Mouse (Mus musculus) brown adipose tissue, adult 24 weeks (tissue): ENCODE measurements around the gene Cdk15. TPM values are rescaled to one million over a fixed set of nuclear protein-coding genes. Genes with fewer than 3 reads are reported as not detected.

ENCODE experiments used
- H3K27ac ChIP-seq: fragments of 200-500 bp; replicated peaks from 2 replicates; pipeline ENCODE4 v1.5.1; 2012; ENCODE audit warnings: low read depth, mild to moderate bottlenecking, low read length
- H3K4me1 ChIP-seq: fragments of 200-500 bp; 2 replicates; pipeline ENCODE4 v1.6.1; 2012; ENCODE audit warnings: low read length, mixed read lengths; ENCODE audit not compliant: control insufficient read depth, insufficient read depth, insufficient read length
- H3K4me3 ChIP-seq: fragments of 200-500 bp; 2 replicates; pipeline ENCODE4 v1.5.1; 2012; ENCODE audit warnings: low read depth, mild to moderate bottlenecking, low read length, moderate library complexity; ENCODE audit not compliant: insufficient read depth
- polyA plus RNA-seq: library from polyadenylated mRNA; stranded (reverse); fragments of >200 nt; gene quantifications from 2 replicates; pipeline ENCODE4 v1.2.4, GENCODE M21; 2012; ENCODE audit not compliant: missing spikeins, insufficient read depth, insufficient read length

Cdk15 gene
- polyA plus RNA-seq: not detected in 2 replicates

DNA sequence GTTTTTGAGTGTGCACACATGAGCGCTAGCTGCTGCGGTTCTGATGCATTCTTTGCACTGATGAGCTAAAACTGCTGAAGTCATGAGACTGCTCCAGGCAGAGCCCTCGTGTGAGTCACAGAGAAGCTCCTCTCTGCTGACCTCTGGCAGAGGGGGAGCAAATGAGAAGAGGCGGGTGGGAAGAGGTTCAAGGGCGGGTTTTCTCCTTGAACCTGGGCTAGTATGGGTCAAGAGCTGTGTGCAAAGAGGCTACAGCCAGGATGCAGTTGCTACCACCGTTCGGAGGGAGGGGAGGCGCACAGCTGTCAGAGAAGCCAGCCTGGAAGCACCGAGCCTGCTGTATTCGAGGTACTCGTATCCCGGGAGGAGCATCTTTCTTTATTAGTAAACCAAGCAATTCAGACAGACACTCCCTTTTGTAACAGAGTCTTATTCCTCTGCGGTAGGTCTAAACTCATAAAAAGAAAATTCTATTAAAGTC, at the start of gene Cdk15:
Cdk15 (plus strand) TSS at position 156 of the 481 bp plus-strand sequence.
- H3K27ac ChIP-seq: no peak within 1 kb of the TSS
- no peaks in the 10 kb centered on the region for H3K4me1 ChIP-seq
- no peak within 1 kb of the TSS for H3K4me3 ChIP-seq

DNA sequence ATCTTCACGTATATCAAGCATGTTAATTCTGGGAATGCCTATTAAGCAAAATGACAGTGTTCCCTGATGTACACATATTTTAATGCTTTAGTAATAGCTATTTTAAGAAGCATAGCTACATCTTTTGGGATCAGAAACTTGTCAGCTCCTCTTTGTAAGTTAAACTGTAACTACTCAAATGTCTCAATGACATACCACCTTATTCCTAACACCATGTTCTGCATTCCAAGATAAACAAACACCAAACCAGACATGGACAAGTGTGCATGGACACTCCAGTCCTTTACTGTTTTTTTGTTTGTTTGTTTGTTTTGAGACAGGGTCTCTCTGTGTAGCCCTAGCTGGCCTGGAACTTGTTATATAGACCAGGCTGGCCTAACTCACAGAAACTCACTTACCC, 48.4 kb upstream of the Cdk15 start:
- no peaks in the 10 kb centered on the region for H3K4me1 ChIP-seq
- no peak overlapping the region for H3K4me3 ChIP-seq
- no peak overlapping the region for H3K27ac ChIP-seq

DNA sequence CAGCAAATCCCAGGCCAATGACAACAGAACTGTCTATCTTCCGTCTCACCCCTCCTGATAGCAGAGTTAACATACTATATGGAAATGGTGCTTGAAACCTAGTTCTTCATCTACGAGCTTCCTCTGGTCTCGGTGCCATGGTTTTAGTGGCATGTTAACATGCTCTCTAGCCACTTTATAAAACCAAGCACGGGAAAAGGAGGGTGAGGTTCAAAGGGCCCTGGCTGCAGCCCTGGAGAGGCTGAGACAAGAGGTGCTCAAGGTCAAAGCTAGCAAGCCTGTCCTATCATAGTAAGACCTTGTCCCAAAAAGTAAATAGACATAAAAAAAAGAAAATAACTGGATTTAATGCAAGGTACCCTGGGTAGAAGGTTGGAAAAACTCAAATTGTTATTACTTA, 45.1 kb upstream of the Cdk15 start:
- H3K4me3 ChIP-seq: no peak overlapping the region
- no peak overlapping the region for H3K27ac ChIP-seq
- H3K4me1 ChIP-seq: no peaks in the 10 kb centered on the region

DNA sequence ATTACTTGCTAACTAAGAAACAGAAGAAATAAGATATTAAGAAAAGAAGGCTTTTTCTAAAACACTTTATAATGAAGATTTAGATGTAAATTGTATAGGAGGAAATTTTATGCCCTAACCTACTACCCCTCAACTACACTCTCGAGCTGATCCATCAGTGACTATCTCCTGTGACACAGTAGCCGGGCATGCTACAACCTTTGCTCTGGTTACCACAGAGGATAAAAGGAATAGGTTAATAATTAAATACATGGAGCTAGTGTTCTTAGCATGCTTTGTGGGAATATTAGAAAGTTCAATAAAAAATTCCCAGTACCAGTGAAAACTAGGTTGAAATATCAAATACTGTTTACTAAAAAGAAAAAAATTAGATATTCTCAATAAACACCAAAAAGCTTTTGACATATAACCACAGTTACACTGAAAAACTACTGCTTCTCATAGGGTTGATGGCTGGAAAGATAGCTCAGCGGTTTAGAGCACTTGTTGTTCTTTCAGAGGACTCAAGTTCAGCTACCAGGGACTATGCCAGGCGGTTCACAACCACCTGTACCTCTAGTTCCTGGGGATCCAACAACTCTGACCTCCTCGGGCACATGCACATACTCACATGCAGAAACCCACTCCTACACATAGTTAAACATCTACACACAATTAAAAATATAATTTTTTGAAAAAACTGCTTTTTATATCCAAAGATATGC, 44.5 kb upstream of the Cdk15 start:
- Histone ChIP-seq H3K4me1 (no peaks in the 10 kb centered on the region), H3K27ac (no peak overlapping the region), H3K4me3 (no peak overlapping the region)

DNA sequence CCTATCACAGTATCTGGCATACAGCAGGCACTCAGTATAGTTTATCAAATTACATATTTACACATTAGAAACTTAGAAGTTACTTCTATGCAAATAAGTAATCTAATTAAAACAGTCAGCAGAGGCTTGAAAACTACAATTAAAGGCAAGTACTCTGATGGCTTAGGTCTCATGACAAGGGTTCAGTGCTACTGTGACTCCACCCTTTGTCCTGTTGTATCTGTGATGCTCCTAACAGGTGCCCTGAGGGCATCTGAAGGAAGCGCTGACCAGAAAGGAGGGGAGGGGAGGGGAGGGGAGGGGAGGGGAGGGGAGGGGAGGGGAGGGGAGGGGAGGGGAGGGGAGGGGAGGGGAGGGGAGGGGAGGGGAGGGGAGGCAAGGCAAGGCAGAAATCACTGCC, 43.8 kb upstream of the Cdk15 start:
- Histone ChIP-seq H3K4me3 (no peak overlapping the region), H3K4me1 (no peaks in the 10 kb centered on the region), H3K27ac (no peak overlapping the region)

DNA sequence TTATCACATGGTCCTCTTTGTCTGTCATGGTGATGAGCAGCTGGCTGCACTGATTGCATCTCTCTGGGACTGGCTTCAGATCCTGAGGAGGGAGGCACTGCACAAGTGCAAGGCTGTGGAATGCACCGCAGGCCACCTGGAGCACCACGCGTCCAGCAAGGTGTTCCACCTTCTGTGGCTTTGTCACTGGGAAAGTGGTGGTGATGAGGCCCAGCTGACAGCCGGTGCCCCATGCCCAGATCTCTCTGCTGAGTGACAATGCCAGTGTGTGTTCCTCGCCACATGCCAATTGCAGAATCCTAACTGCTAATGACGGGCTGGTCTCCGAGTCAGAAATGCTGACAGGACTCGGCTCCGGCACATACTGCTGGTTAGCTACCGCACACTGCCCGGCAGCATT, 41.3 kb upstream of the Cdk15 start:
- Histone ChIP-seq H3K27ac (no peak overlapping the region), H3K4me1 (no peaks in the 10 kb centered on the region), H3K4me3 (no peak overlapping the region)

DNA sequence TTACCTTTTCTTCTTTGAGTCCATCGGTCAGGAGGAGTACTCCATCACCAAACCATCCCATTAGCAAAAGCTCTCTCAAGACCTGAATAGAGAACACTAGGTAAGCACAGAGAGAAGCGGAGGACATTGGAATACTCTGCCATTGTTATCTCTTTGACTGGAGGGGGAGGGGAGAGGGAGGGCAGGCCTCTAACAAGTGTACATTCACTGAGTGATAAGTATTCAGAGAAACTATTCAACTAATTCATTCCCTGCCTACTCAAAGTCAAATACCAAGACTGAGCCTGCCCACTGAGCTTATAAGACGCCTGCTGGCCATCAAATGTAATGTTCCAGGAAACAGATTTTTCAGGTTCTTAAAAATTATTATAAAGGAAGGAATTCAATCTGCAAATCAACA, 36.3 kb upstream of the Cdk15 start:
- no peak overlapping the region for H3K27ac ChIP-seq
- H3K4me3 ChIP-seq: no peak overlapping the region
- H3K4me1 ChIP-seq: peaks cover 5% of the 10 kb centered on the region; the same call in 1 of the 2 replicates

DNA sequence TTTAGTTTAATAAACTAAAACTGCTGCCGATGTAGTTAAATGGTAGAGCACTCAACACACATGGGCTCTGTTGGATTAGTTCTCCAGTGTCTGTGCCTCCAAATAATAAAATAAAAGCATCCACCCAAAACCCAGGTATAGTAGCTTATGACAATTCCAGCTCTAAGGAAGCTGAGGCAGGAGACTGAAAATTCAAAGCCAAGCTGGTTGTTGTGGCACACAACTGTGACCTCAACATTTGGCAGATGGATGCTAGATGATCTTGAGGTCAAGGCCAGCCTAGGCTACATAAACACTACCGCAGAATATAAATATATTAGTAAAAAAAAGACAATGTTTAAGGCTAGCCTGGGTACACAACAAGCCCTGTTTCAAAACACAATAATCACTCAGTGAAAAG, 35.1 kb upstream of the Cdk15 start:
- H3K27ac ChIP-seq: no peak overlapping the region
- H3K4me1 ChIP-seq: peaks cover 5% of the 10 kb centered on the region; the same call in 1 of the 2 replicates
- H3K4me3 ChIP-seq: no peak overlapping the region

DNA sequence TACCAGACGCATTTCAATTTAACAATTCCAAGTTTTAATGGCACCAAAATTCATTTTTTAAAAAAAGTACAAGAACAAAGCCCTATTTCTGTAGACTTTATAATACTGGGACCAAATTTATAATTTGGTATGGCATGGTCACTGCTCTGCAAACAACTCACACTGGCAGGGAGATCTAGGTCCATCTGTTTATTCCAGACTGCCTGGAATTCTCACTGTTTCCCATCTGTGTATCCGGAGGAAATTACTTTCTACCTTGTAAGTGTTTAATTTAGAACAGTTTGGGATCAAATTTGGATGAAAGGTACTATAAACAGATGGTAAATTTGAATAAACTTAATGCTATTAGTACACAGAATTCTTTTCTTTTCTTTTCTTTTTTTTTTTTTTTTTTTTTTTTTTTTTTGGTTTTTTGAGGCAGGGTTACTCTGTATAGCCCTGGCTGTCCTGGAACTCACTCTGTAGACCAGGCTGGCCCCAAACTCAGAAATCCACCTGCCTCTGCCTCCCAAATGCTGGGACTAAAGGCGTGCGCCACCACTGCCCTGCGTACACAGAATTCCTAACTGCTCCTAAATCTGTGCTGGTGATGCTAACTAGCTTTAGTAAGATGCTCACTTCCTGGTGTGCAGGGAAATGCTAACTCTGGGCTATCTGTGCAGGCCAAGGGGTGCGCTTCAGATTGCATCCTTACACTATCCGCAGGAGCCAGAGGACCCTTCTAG, 34.4 kb upstream of the Cdk15 start:
- Histone ChIP-seq H3K27ac (peak overlapping the region; percentile 43; the same call in 1 of the 2 replicates), H3K4me3 (no peak overlapping the region), H3K4me1 (peaks cover 5% of the 10 kb centered on the region; the same call in 1 of the 2 replicates)

DNA sequence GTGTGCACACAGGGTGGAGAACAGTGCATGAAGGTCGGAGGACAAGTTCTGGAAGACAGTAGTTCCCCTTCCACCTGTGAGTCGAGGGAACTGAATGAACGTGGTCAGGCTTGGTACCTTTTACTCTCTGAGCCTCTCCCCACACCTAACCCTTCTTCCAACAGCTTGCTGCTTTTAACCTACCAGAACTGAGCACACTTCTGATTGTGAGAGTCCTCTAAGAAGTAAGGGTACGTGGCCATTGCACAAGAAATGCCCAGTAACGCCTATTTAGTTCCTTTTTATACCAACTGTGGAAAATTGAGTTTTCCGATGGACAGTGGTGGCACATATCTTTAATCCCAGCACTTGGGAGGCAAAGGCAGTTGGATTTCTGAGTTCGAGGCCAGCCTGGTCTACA, 28.2 kb upstream of the Cdk15 start:
- Histone ChIP-seq H3K4me1 (no peaks in the 10 kb centered on the region), H3K4me3 (no peak overlapping the region), H3K27ac (no peak overlapping the region)

DNA sequence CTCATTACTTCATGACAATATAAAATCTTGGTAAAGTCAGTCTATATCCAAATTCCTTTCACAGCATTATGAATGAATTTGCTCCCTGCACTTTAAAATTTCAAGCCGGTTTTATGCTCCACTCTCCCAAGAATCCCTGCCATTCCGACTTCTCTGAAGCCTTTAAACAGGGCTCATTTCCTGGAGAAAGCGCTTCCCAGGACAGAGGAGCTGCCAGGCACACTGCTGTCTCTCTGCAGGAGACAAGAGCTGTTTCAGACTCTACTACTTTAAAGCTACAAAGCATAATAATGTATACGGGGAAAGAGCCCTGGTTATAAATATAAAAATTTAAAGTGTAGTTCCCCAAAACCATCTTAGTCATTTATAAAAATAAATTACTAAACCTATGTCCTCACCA, 27.5 kb upstream of the Cdk15 start:
- no peak overlapping the region for H3K4me3 ChIP-seq
- no peaks in the 10 kb centered on the region for H3K4me1 ChIP-seq
- H3K27ac ChIP-seq: no peak overlapping the region

DNA sequence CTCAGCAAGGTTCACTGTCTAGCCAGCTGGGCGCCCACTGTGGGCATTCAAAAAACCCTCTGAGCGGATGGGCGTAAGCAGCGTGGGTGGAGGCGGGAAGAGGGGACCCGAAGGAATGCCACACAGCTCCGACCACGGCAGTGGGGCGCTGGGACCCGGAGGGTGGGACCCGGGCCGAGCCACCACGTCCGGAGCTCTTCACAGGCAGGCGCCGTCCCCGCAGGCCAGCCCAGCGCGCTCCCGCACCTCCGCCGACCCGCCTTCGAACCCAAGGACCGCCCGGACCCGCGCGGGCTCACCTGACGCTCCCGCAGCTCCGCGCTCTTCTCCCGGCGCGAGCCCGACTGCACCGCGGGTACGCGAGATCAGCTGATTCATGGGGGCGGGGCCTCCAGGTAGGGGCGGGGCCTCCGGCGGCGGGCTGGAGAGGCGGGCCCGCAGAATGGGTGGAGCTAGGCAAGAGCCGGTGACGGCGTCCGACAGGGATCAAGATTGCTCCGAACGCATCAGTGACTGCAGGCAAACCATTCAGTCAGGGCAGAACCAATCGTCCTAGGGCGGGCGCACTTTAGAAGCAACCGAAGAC, 19.8 kb upstream of the Cdk15 start, which contains the start of gene Als2:
Als2 (minus strand) TSS at position 376 of the 586 bp plus-strand sequence.
- Histone ChIP-seq H3K4me1 (no peaks in the 10 kb centered on the region), H3K27ac (peak within 1 kb of the TSS; percentile 56), H3K4me3 (peak within 1 kb of the TSS; percentile 86)

DNA sequence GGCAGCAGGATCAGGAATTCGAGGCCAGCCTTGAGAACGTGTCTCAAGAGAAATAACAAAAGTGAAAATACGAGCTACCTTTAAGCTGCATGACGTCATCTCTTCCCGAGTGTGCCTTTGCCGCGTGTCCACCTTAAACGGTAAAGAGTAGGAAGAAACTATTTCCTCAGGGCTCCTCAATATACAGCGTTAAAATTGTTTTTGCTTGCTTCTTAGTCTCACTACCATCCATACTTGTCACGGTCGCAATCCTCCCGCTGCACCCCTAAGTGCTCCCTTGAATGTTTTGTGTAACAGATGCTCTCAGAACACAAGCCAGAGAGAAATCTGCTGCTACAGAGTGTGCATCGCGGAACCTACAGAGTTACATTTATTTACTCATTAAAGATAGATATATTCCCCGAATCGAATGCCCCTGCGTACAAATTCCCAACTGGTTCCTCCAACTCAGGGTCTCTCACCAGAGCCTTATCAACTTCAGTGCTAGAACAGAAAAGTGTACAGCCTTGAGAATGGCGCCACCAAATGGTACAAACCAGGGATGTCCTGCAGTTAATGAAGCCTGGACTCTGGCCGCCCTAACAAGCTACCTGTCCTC, 19.0 kb upstream of the Cdk15 start:
- Histone ChIP-seq H3K4me3 (peak overlapping the region; percentile 73), H3K4me1 (no peaks in the 10 kb centered on the region), H3K27ac (peak overlapping the region; percentile 56)

DNA sequence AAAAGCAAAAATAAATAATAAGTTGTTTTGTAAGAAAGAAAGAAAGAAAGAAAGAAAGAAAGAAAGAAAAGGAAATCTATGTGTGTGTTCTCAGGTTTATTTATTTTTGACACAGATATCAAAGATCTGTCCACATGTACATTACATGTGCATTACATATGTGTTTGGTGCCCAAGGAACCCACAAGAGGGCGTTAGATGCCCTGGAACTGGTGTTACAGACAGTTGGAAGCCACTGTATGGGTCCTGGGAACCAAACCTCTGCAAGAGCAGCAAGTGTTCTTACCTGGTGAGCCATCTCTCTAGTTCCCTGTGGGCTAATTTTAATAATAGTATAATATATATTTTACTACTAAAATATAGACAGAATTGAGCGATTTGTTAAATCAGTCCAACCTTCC, 12.9 kb upstream of the Cdk15 start:
- Histone ChIP-seq H3K4me3 (no peak overlapping the region), H3K27ac (no peak overlapping the region), H3K4me1 (no peaks in the 10 kb centered on the region)

DNA sequence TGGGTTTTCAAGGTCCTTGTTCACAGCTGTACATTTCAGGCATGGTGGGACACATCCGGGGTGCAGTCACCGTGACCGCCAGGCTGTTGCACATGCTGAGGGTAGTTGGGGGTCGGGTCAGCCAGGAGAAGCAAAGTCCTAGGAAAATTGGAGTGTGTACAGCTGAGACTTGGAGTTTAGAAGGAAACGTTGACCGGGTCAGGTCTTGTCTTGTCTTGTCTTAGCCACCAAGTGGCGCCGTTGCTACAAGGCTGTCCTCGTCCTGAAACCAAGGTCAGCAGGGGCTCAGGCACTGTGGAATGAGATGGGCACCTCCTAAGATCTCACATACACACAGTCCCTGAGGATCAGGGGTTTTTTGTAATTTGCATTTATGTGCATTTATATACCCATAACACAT, 9.1 kb upstream of the Cdk15 start:
- Histone ChIP-seq H3K4me1 (no peaks in the 10 kb centered on the region), H3K27ac (no peak overlapping the region), H3K4me3 (no peak overlapping the region)
